Mouse (Mus musculus) midbrain, embryonic 10.5 days (tissue): Measurements from ENCODE around the gene Olfr520. TPM values are rescaled to one million over a fixed set of nuclear protein-coding genes. Genes with fewer than 3 reads are reported as not detected.
A peak's percentile ranks its signal among the peaks of the same experiment; 100 is the strongest.

Source experiments
- DNase-seq: peaks from one replicate; pipeline ENCODE4 v3.0.0-alpha.2; 2017; ENCODE audit warnings: low spot score
- H3K27ac ChIP-seq: fragments of 300-500 bp; sonication (generic); replicated peaks from 2 replicates; pipeline ENCODE4 v1.5.1; 2016; ENCODE audit warnings: mild to moderate bottlenecking
- H3K27me3 ChIP-seq: fragments of 300-500 bp; sonication (generic); 2 replicates; pipeline ENCODE4 v1.6.1; 2016; ENCODE audit warnings: low read depth, mild to moderate bottlenecking; ENCODE audit not compliant: poor library complexity, severe bottlenecking
- H3K36me3 ChIP-seq: fragments of 300-500 bp; sonication (generic); 2 replicates; pipeline ENCODE4 v1.6.1; 2016; ENCODE audit warnings: mild to moderate bottlenecking, moderate library complexity
- H3K4me1 ChIP-seq: fragments of 300-500 bp; sonication (generic); 2 replicates; pipeline ENCODE4 v1.6.1; 2016
- H3K4me3 ChIP-seq: fragments of 300-500 bp; sonication (generic); 2 replicates; pipeline ENCODE4 v1.5.1; 2016; ENCODE audit warnings: mild to moderate bottlenecking, moderate library complexity
- H3K9me3 ChIP-seq: fragments of 300-500 bp; sonication (generic); replicated peaks from 2 replicates; pipeline ENCODE4 v1.6.1; 2016; ENCODE audit warnings: mild to moderate bottlenecking
- WGBS: fragments of 180-500 bp; shearing (Covaris S2); methylation state at CpG from one replicate; pipeline ENCODE4 v1.1.7; 2016; 5-methylcytosine and 5-hydroxymethylcytosine counted together
- polyA plus RNA-seq: library from polyadenylated mRNA; unstranded; fragments of >200 nt; fragmentation: Nextera tagmentation; extraction: Ambion mirVana; gene quantifications from 2 replicates; pipeline ENCODE4 v1.2.1, GENCODE M21; 2016

Olfr520 gene
- polyA plus RNA-seq, 1 experiment from 2014 or later = not detected

GRCm38 (mm10) chr7:99702201-99702600, 27.9 kb upstream of the Olfr520 start:
- H3K27me3 ChIP-seq = peaks cover 10% of the 10 kb centered on the region; the same call in 1 of the 2 replicates
- H3K4me1 ChIP-seq = peaks cover 26% of the 10 kb centered on the region
- H3K9me3 ChIP-seq = no peaks in the 10 kb centered on the region
- H3K27ac ChIP-seq = peak overlapping the region; percentile 74
- DNase-seq = no peak
- no peak overlapping the region for H3K4me3 ChIP-seq
- WGBS = 23% methylated on average over 6 of the region's 6 CpGs
- no peaks in the 10 kb centered on the region for H3K36me3 ChIP-seq

- no peak for DNase-seq
- WGBS = 85% methylated on average over 3 of the region's 3 CpGs
- H3K27me3 ChIP-seq = peaks cover 15% of the 10 kb centered on the region; the same call in 1 of the 2 replicates
- 0 out of 2 replicates have a peak overlapping the region, but pooled peaks have one; percentile 46 for H3K27ac ChIP-seq
- no peak overlapping the region for H3K4me3 ChIP-seq
- H3K4me1 ChIP-seq = peaks cover 39% of the 10 kb centered on the region
- no peaks in the 10 kb centered on the region for H3K9me3 ChIP-seq
- H3K36me3 ChIP-seq = no peaks in the 10 kb centered on the region
These were observed 25.1 kb upstream of the Olfr520 start for GRCm38 (mm10) chr7:99704736-99705519.

GRCm38 (mm10) chr7:99706341-99707037, 23.6 kb upstream of the Olfr520 start:
- peaks cover 7% of the 10 kb centered on the region; the same call in 1 of the 2 replicates for H3K27me3 ChIP-seq
- no peaks in the 10 kb centered on the region for H3K9me3 ChIP-seq
- 67% methylated on average over 4 of the region's 4 CpGs for WGBS
- H3K4me3 ChIP-seq = no peak overlapping the region
- peaks cover 39% of the 10 kb centered on the region for H3K4me1 ChIP-seq
- no peaks in the 10 kb centered on the region for H3K36me3 ChIP-seq
- no peak for DNase-seq
- H3K27ac ChIP-seq = peak overlapping the region; percentile 24

- H3K36me3 ChIP-seq = no peaks in the 10 kb centered on the region
- no peak overlapping the region for H3K4me3 ChIP-seq
- H3K4me1 ChIP-seq = peaks cover 34% of the 10 kb centered on the region
- 54% methylated on average over 4 of the region's 4 CpGs for WGBS
- H3K9me3 ChIP-seq = no peaks in the 10 kb centered on the region
- H3K27ac ChIP-seq = peak overlapping the region; percentile 24; the same call in 1 of the 2 replicates
- H3K27me3 ChIP-seq = peaks cover 5% of the 10 kb centered on the region; the same call in 1 of the 2 replicates
- DNase-seq = no peak
These were observed 23.0 kb upstream of the Olfr520 start for GRCm38 (mm10) chr7:99707038-99707595.

- WGBS = 86% methylated on average over 6 of the region's 6 CpGs
- H3K36me3 ChIP-seq = no peaks in the 10 kb centered on the region
- H3K27ac ChIP-seq = no peak overlapping the region
- H3K27me3 ChIP-seq = peaks cover 5% of the 10 kb centered on the region; the same call in 1 of the 2 replicates
- H3K9me3 ChIP-seq = no peaks in the 10 kb centered on the region
- no peak for DNase-seq
- peaks cover 29% of the 10 kb centered on the region for H3K4me1 ChIP-seq
- no peak overlapping the region for H3K4me3 ChIP-seq
These were observed 22.4 kb upstream of the Olfr520 start for GRCm38 (mm10) chr7:99707671-99708070.

- no peak for DNase-seq
- H3K27ac ChIP-seq = no peak overlapping the region
These were observed 21.8 kb upstream of the Olfr520 start for GRCm38 (mm10) chr7:99708301-99708721.

GRCm38 (mm10) chr7:99708750-99709149, 21.3 kb upstream of the Olfr520 start:
- no peak for DNase-seq
- Histone ChIP-seq H3K27ac (no peak overlapping the region; the same call in 1 of the 2 replicates), H3K27me3 (peaks cover 5% of the 10 kb centered on the region; the same call in 1 of the 2 replicates), H3K36me3 (no peaks in the 10 kb centered on the region), H3K4me3 (no peak overlapping the region), H3K9me3 (no peaks in the 10 kb centered on the region), H3K4me1 (peaks cover 26% of the 10 kb centered on the region; the same call in 1 of the 2 replicates)
- 75% methylated on average over 5 of the region's 5 CpGs for WGBS

More at GRCm38 (mm10) chr7:99708301-99708721, 21.8 kb upstream of the Olfr520 start:
- H3K4me3 ChIP-seq = no peak overlapping the region
- H3K27me3 ChIP-seq = peaks cover 5% of the 10 kb centered on the region; the same call in 1 of the 2 replicates
- no peaks in the 10 kb centered on the region for H3K36me3 ChIP-seq
- peaks cover 26% of the 10 kb centered on the region; the same call in 1 of the 2 replicates for H3K4me1 ChIP-seq
- H3K9me3 ChIP-seq = no peaks in the 10 kb centered on the region
- 74% methylated on average over 8 of the region's 8 CpGs for WGBS

- Histone ChIP-seq H3K36me3 (no peaks in the 10 kb centered on the region), H3K4me1 (peaks cover 26% of the 10 kb centered on the region; the same call in 1 of the 2 replicates), H3K9me3 (no peaks in the 10 kb centered on the region), H3K27ac (no peak overlapping the region), H3K27me3 (peaks cover 5% of the 10 kb centered on the region; the same call in 1 of the 2 replicates), H3K4me3 (no peak overlapping the region)
- no peak for DNase-seq
- 77% methylated on average over 7 of the region's 7 CpGs for WGBS
These were observed 20.1 kb upstream of the Olfr520 start for GRCm38 (mm10) chr7:99709992-99710391.

GRCm38 (mm10) chr7:99710476-99710875, 19.6 kb upstream of the Olfr520 start:
- no peak overlapping the region for H3K27ac ChIP-seq
- peaks cover 5% of the 10 kb centered on the region; the same call in 1 of the 2 replicates for H3K27me3 ChIP-seq
- H3K4me3 ChIP-seq = no peak overlapping the region
- no peaks in the 10 kb centered on the region for H3K9me3 ChIP-seq
- peaks cover 26% of the 10 kb centered on the region; the same call in 1 of the 2 replicates for H3K4me1 ChIP-seq
- H3K36me3 ChIP-seq = no peaks in the 10 kb centered on the region
- DNase-seq = peak; percentile 64
- WGBS = 26% methylated on average over 1 of the region's 1 CpGs

- H3K27ac ChIP-seq = no peak within 1 kb of the TSS
- peaks cover 24% of the 10 kb centered on the region; the same call in 1 of the 2 replicates for H3K4me1 ChIP-seq
- peaks cover 5% of the 10 kb centered on the region; the same call in 1 of the 2 replicates for H3K27me3 ChIP-seq
- H3K4me3 ChIP-seq = no peak within 1 kb of the TSS
- no peak for DNase-seq
- 84% methylated on average over 8 of the region's 8 CpGs for WGBS
- H3K9me3 ChIP-seq = no peaks in the 10 kb centered on the region
- H3K36me3 ChIP-seq = no peaks in the 10 kb centered on the region
These were observed 18.9 kb upstream of the Olfr520 start, which contains the start of gene Slco2b1 for GRCm38 (mm10) chr7:99711166-99711565. Gene Slco2b1, minus strand, starts transcription at chr7:99711340.

GRCm38 (mm10) chr7:99712431-99712830, 17.6 kb upstream of the Olfr520 start:
- H3K4me3 ChIP-seq = no peak overlapping the region
- no peak for DNase-seq
- WGBS = 84% methylated on average over 4 of the region's 4 CpGs

GRCm38 (mm10) chr7:99716536-99716935, 13.5 kb upstream of the Olfr520 start:
- no peak overlapping the region for H3K27ac ChIP-seq
- H3K4me3 ChIP-seq = no peak overlapping the region
- no peaks in the 10 kb centered on the region for H3K27me3 ChIP-seq
- H3K36me3 ChIP-seq = no peaks in the 10 kb centered on the region
- no peaks in the 10 kb centered on the region for H3K9me3 ChIP-seq
- WGBS = 87% methylated on average over 2 of the region's 2 CpGs
- no peak for DNase-seq
- H3K4me1 ChIP-seq = no peaks in the 10 kb centered on the region

More at GRCm38 (mm10) chr7:99712431-99712830, 17.6 kb upstream of the Olfr520 start:
- Histone ChIP-seq H3K27me3 (0 out of 2 replicates have a peak, but pooled peaks cover 5% of the 10 kb centered on the region), H3K27ac (no peak overlapping the region), H3K9me3 (no peaks in the 10 kb centered on the region), H3K36me3 (no peaks in the 10 kb centered on the region), H3K4me1 (peaks cover 11% of the 10 kb centered on the region; the same call in 1 of the 2 replicates)
